Mouse (Mus musculus) thymus, adult 18-20 months (tissue): ENCODE measurements around the gene Rtp3.
A peak's percentile ranks its signal among the peaks of the same experiment; 100 is the strongest.

Experiments
- DNase-seq, 2 experiments: peaks; one replicate each; pipeline ENCODE4 v3.0.0; 2022; ENCODE audit warnings: mixed read lengths in 2 of 2

The Rtp3 gene

GRCm38 (mm10) chr9:110990204-110990603, at the start of gene Rtp3:
Gene Rtp3, minus strand, starts transcription at chr9:110990583.
- no peak for DNase-seq

- no peak for DNase-seq
Measured at GRCm38 (mm10) chr9:111039966-111040365, 49.6 kb upstream of the Rtp3 start.

GRCm38 (mm10) chr9:111033717-111034116, 43.3 kb upstream of the Rtp3 start:
- DNase-seq, result no peak

GRCm38 (mm10) chr9:111026791-111027190, 36.4 kb upstream of the Rtp3 start:
- no peak for DNase-seq

- no peak for DNase-seq
Measured at GRCm38 (mm10) chr9:111019022-111019421, 28.6 kb upstream of the Rtp3 start, which contains the start of gene Ltf. Gene Ltf, plus strand, starts transcription at chr9:111019271.

GRCm38 (mm10) chr9:111015658-111016057, 25.3 kb upstream of the Rtp3 start:
- DNase-seq, result no peak

- DNase-seq, result no peak
Measured at GRCm38 (mm10) chr9:111012041-111012440, 21.7 kb upstream of the Rtp3 start.

- no peak for DNase-seq
Measured at GRCm38 (mm10) chr9:111011550-111011949, 21.2 kb upstream of the Rtp3 start.

GRCm38 (mm10) chr9:111009763-111010162, 19.4 kb upstream of the Rtp3 start:
- no peak for DNase-seq

GRCm38 (mm10) chr9:111006544-111006943, 16.2 kb upstream of the Rtp3 start:
- no peak for DNase-seq

- DNase-seq, result no peak
Measured at GRCm38 (mm10) chr9:111003279-111003678, 12.9 kb upstream of the Rtp3 start.

- no peak for DNase-seq
Measured at GRCm38 (mm10) chr9:111001621-111002020, 11.2 kb upstream of the Rtp3 start.

GRCm38 (mm10) chr9:110999856-111000255, 9.5 kb upstream of the Rtp3 start:
- no peak for DNase-seq

GRCm38 (mm10) chr9:110999056-110999455, 8.7 kb upstream of the Rtp3 start:
- DNase-seq, result no peak

- peak; percentile 38 to 50 for DNase-seq
Measured at GRCm38 (mm10) chr9:110997245-110997644, 6.9 kb upstream of the Rtp3 start.

GRCm38 (mm10) chr9:110994716-110995172, 4.4 kb upstream of the Rtp3 start:
- DNase-seq, result peak; percentile 71 to 82

GRCm38 (mm10) chr9:110993281-110993709, 2.9 kb upstream of the Rtp3 start:
- DNase-seq, result no peak

GRCm38 (mm10) chr9:110989543-110989942, 840 bp downstream of the Rtp3 start:
- no peak for DNase-seq

- no peak for DNase-seq
Measured at GRCm38 (mm10) chr9:110989141-110989540, 1.2 kb downstream of the Rtp3 start.

- no peak for DNase-seq
Measured at GRCm38 (mm10) chr9:110988078-110988477, 2.3 kb downstream of the Rtp3 start.

- no peak for DNase-seq
Measured at GRCm38 (mm10) chr9:110987331-110987730, 3.1 kb downstream of the Rtp3 start.

GRCm38 (mm10) chr9:110985951-110986350, 4.4 kb downstream of the Rtp3 start:
- no peak for DNase-seq

GRCm38 (mm10) chr9:110985541-110985940, 4.8 kb downstream of the Rtp3 start:
- DNase-seq, result no peak

- DNase-seq, result no peak
Measured at GRCm38 (mm10) chr9:110984096-110984495, 6.3 kb downstream of the Rtp3 start.

GRCm38 (mm10) chr9:110982351-110982750, 8.0 kb downstream of the Rtp3 start:
- no peak for DNase-seq

GRCm38 (mm10) chr9:110979411-110979810, 11.0 kb downstream of the Rtp3 start:
- no peak for DNase-seq
